27 mouse cellular contexts compared by ENCODE assay signal in genomic region chr5:24887271-24887670, GRCm38 (mm10).
"Had no signal": no experiment of that assay in that cellular context is flagged by ENCODE, and none has a peak within 500 bp of the region (broad histone marks: within the 10 kb centered on the region; RNA-seq: fewer than 3 reads in every experiment).

No protein-coding gene starts in this region.

- DNase-seq: gastrocnemius, adult 2 months; gastrocnemius, postnatal 10 days; gastrocnemius, postnatal 25 days; heart, adult 18-20 months; heart, postnatal 10 days; heart, postnatal 36 days; kidney, adult 11 months; kidney, adult 2 months; kidney, adult 9 months; kidney, postnatal 14 days; kidney, postnatal 36 days; layer of hippocampus, adult 9-11 months; layer of hippocampus, postnatal 36 days; liver; liver, embryonic 13.5 days; liver, postnatal 0 days had no signal

- H3K27ac ChIP-seq: gastrocnemius, adult 2 months; hindbrain, embryonic 13.5 days; hindbrain, embryonic 15.5 days; hindbrain, postnatal 0 days; kidney, embryonic 15.5 days; kidney, postnatal 0 days; limb, embryonic 10.5 days; limb, embryonic 12.5 days; liver, embryonic 13.5 days; liver, embryonic 15.5 days had no signal

- H3K27me3 ChIP-seq: hindbrain, embryonic 13.5 days; hindbrain, embryonic 15.5 days; kidney, embryonic 15.5 days; limb, embryonic 12.5 days; liver, embryonic 13.5 days; liver, embryonic 15.5 days had no signal

- H3K9me3 ChIP-seq: hindbrain, embryonic 13.5 days; hindbrain, embryonic 15.5 days; kidney, embryonic 15.5 days; limb, embryonic 10.5 days; limb, embryonic 12.5 days; liver, embryonic 13.5 days; liver, embryonic 15.5 days had no signal

- ATAC-seq: hindbrain, postnatal 0 days; intestine, embryonic 16.5 days; liver, postnatal 0 days had no signal

- H3K36me3 ChIP-seq: liver, embryonic 13.5 days had no signal

- H3K4me1 ChIP-seq: hindbrain, embryonic 13.5 days; hindbrain, embryonic 15.5 days; kidney, embryonic 15.5 days; liver, embryonic 15.5 days had no signal

- H3K4me2 ChIP-seq: heart, embryonic 11.5 days; hindbrain, embryonic 13.5 days; hindbrain, embryonic 15.5 days; kidney, embryonic 15.5 days; limb, embryonic 12.5 days; liver, embryonic 11.5 days; liver, embryonic 13.5 days; liver, embryonic 15.5 days had no signal

- H3K4me3 ChIP-seq: gastrocnemius, adult 2 months; hindbrain, embryonic 13.5 days; hindbrain, embryonic 15.5 days; kidney, embryonic 15.5 days; limb, embryonic 10.5 days; limb, embryonic 12.5 days; liver, embryonic 13.5 days; liver, embryonic 15.5 days had no signal

- H3K9ac ChIP-seq: hindbrain, embryonic 13.5 days; hindbrain, embryonic 15.5 days; kidney, embryonic 15.5 days; limb, embryonic 12.5 days; liver, embryonic 13.5 days; liver, embryonic 15.5 days; liver, postnatal 0 days had no signal
